Mouse (Mus musculus): Measurements from ENCODE around the gene Ccl9. TPM values are rescaled to one million over a fixed set of nuclear protein-coding genes. Genes with fewer than 3 reads are reported as not detected.
"Not testable (repeated sequence)": the region's sequence is repeated elsewhere in the genome, so short reads cannot be mapped to it uniquely, and the experiment has no call there.

Gene Ccl9
- polyA plus RNA-seq, 1 experiment from 2014 or later: 1.7 TPM

- Histone ChIP-seq H3K4me3 (no peak overlapping the region), H3K27ac (no peak overlapping the region), H3K27me3 (no peaks in the 10 kb centered on the region), H3K9me3 (replicated peaks) (no peaks in the 10 kb centered on the region), H3K4me2 (replicated peaks) (no peak overlapping the region), H3K36me3 (no peaks in the 10 kb centered on the region), H3K4me1 (peaks cover 2% of the 10 kb centered on the region), H3K9ac (no peak overlapping the region)
- WGBS: 86% methylated on average over 5 of the region's 5 CpGs
- no peak for ATAC-seq (ENCODE audit: low FRiP score)
These were observed 26.8 kb downstream of the Ccl9 start for GRCm38 (mm10) chr11:83551668-83552067.

- H3K4me3 ChIP-seq; ATAC-seq (ENCODE audit: low FRiP score); H3K4me2 ChIP-seq (replicated peaks); H3K9me3 ChIP-seq (replicated peaks); H3K4me1 ChIP-seq; H3K36me3 ChIP-seq; H3K27ac ChIP-seq; H3K27me3 ChIP-seq; H3K9ac ChIP-seq: not testable (repeated sequence)
- WGBS: 89% methylated on average over 6 of the region's 7 CpGs
These were observed 27.4 kb downstream of the Ccl9 start for GRCm38 (mm10) chr11:83551037-83551436.

- no peak overlapping the region for H3K4me3 ChIP-seq
- no peaks in the 10 kb centered on the region for H3K4me1 ChIP-seq
- no peaks in the 10 kb centered on the region for H3K36me3 ChIP-seq
- no peak overlapping the region for H3K4me2 ChIP-seq (replicated peaks)
- ATAC-seq (ENCODE audit: low FRiP score): no peak
- 94% methylated on average over 5 of the region's 5 CpGs for WGBS
- H3K9me3 ChIP-seq (replicated peaks): no peaks in the 10 kb centered on the region
- no peaks in the 10 kb centered on the region for H3K27me3 ChIP-seq
- H3K9ac ChIP-seq: no peak overlapping the region
- H3K27ac ChIP-seq: no peak overlapping the region
These were observed 28.2 kb downstream of the Ccl9 start for GRCm38 (mm10) chr11:83550186-83550632.

- Histone ChIP-seq H3K9ac (no peak overlapping the region), H3K36me3 (no peaks in the 10 kb centered on the region), H3K27me3 (no peaks in the 10 kb centered on the region), H3K4me1 (no peaks in the 10 kb centered on the region), H3K4me2 (replicated peaks) (no peak overlapping the region), H3K4me3 (no peak overlapping the region), H3K27ac (no peak overlapping the region), H3K9me3 (replicated peaks) (no peaks in the 10 kb centered on the region)
- no peak for ATAC-seq (ENCODE audit: low FRiP score)
- 70% methylated on average over 3 of the region's 3 CpGs for WGBS
These were observed 34.2 kb downstream of the Ccl9 start for GRCm38 (mm10) chr11:83544214-83544613.

- H3K27me3 ChIP-seq: no peaks in the 10 kb centered on the region
- no peak overlapping the region for H3K27ac ChIP-seq
- 90% methylated on average over 3 of the region's 3 CpGs for WGBS
- no peaks in the 10 kb centered on the region for H3K4me1 ChIP-seq
- no peak overlapping the region for H3K9ac ChIP-seq
- no peaks in the 10 kb centered on the region for H3K9me3 ChIP-seq (replicated peaks)
- H3K36me3 ChIP-seq: no peaks in the 10 kb centered on the region
- no peak overlapping the region for H3K4me2 ChIP-seq (replicated peaks)
- no peak for ATAC-seq (ENCODE audit: low FRiP score)
- H3K4me3 ChIP-seq: no peak overlapping the region
These were observed 37.0 kb downstream of the Ccl9 start for GRCm38 (mm10) chr11:83541415-83541814.

- WGBS: 83% methylated on average over 2 of the region's 2 CpGs
- Histone ChIP-seq H3K36me3 (no peaks in the 10 kb centered on the region), H3K4me2 (replicated peaks) (no peak overlapping the region), H3K9me3 (replicated peaks) (no peaks in the 10 kb centered on the region), H3K27me3 (no peaks in the 10 kb centered on the region), H3K4me1 (no peaks in the 10 kb centered on the region), H3K27ac (no peak overlapping the region), H3K4me3 (no peak overlapping the region), H3K9ac (no peak overlapping the region)
- no peak for ATAC-seq (ENCODE audit: low FRiP score)
These were observed 37.5 kb downstream of the Ccl9 start for GRCm38 (mm10) chr11:83540931-83541330.

- H3K27ac ChIP-seq: no peak overlapping the region
- no peak for ATAC-seq (ENCODE audit: low FRiP score)
- WGBS: 86% methylated on average over 3 of the region's 3 CpGs
- H3K36me3 ChIP-seq: no peaks in the 10 kb centered on the region
- H3K9ac ChIP-seq: no peak overlapping the region
- H3K4me3 ChIP-seq: no peak overlapping the region
- no peaks in the 10 kb centered on the region for H3K27me3 ChIP-seq
- no peaks in the 10 kb centered on the region for H3K9me3 ChIP-seq (replicated peaks)
- no peak overlapping the region for H3K4me2 ChIP-seq (replicated peaks)
- peaks cover 9% of the 10 kb centered on the region; the same call in 1 of the 2 replicates for H3K4me1 ChIP-seq
These were observed 39.6 kb downstream of the Ccl9 start for GRCm38 (mm10) chr11:83538705-83539314.

GRCm38 (mm10) chr11:83536831-83537230 is 41.6 kb downstream of the Ccl9 start:
- no peak overlapping the region for H3K27ac ChIP-seq
- H3K27me3 ChIP-seq: no peaks in the 10 kb centered on the region
- no peak overlapping the region for H3K9ac ChIP-seq
- H3K4me3 ChIP-seq: no peak overlapping the region
- peaks cover 9% of the 10 kb centered on the region; the same call in 1 of the 2 replicates for H3K4me1 ChIP-seq
- H3K4me2 ChIP-seq (replicated peaks): no peak overlapping the region
- no peak for ATAC-seq (ENCODE audit: low FRiP score)
- WGBS: 84% methylated on average over 3 of the region's 3 CpGs
- no peaks in the 10 kb centered on the region for H3K36me3 ChIP-seq
- no peaks in the 10 kb centered on the region for H3K9me3 ChIP-seq (replicated peaks)

- Histone ChIP-seq H3K36me3 (no peaks in the 10 kb centered on the region), H3K27me3 (no peaks in the 10 kb centered on the region), H3K9me3 (replicated peaks) (no peaks in the 10 kb centered on the region), H3K4me3 (no peak overlapping the region), H3K4me1 (peaks cover 9% of the 10 kb centered on the region; the same call in 1 of the 2 replicates), H3K27ac (no peak overlapping the region; the same call in 1 of the 2 replicates), H3K4me2 (replicated peaks) (no peak overlapping the region), H3K9ac (no peak overlapping the region)
- 52% methylated on average over 13 of the region's 13 CpGs for WGBS
- ATAC-seq (ENCODE audit: low FRiP score): no peak
These were observed 43.6 kb downstream of the Ccl9 start for GRCm38 (mm10) chr11:83534609-83535423.

GRCm38 (mm10) chr11:83534143-83534542 is 44.3 kb downstream of the Ccl9 start:
- Histone ChIP-seq H3K27me3 (no peaks in the 10 kb centered on the region), H3K4me3 (no peak overlapping the region), H3K9me3 (replicated peaks) (no peaks in the 10 kb centered on the region), H3K27ac (no peak overlapping the region), H3K9ac (no peak overlapping the region), H3K4me2 (replicated peaks) (no peak overlapping the region), H3K36me3 (no peaks in the 10 kb centered on the region), H3K4me1 (peaks cover 9% of the 10 kb centered on the region; the same call in 1 of the 2 replicates)
- 84% methylated on average over 8 of the region's 8 CpGs for WGBS
- no peak for ATAC-seq (ENCODE audit: low FRiP score)

- no peaks in the 10 kb centered on the region for H3K27me3 ChIP-seq
- 86% methylated on average over 1 of the region's 1 CpGs for WGBS
- no peak for ATAC-seq (ENCODE audit: low FRiP score)
- no peak overlapping the region for H3K4me2 ChIP-seq (replicated peaks)
- no peak overlapping the region for H3K4me3 ChIP-seq
- H3K27ac ChIP-seq: no peak overlapping the region
- H3K36me3 ChIP-seq: no peaks in the 10 kb centered on the region
- no peak overlapping the region for H3K9ac ChIP-seq
- H3K4me1 ChIP-seq: peaks cover 9% of the 10 kb centered on the region; the same call in 1 of the 2 replicates
- no peaks in the 10 kb centered on the region for H3K9me3 ChIP-seq (replicated peaks)
These were observed 45.2 kb downstream of the Ccl9 start for GRCm38 (mm10) chr11:83533192-83533591.

GRCm38 (mm10) chr11:83530360-83530759 is 48.1 kb downstream of the Ccl9 start, which contains the start of gene Ccl5:
Gene Ccl5 (minus strand): TSS chr11:83530518.
- H3K4me1 ChIP-seq: peaks cover 9% of the 10 kb centered on the region; the same call in 1 of the 2 replicates
- H3K9me3 ChIP-seq (replicated peaks): no peaks in the 10 kb centered on the region
- H3K27ac ChIP-seq: no peak within 1 kb of the TSS
- no peak within 1 kb of the TSS for H3K4me3 ChIP-seq
- H3K27me3 ChIP-seq: no peaks in the 10 kb centered on the region
- 84% methylated on average over 5 of the region's 5 CpGs for WGBS
- no peak within 1 kb of the TSS for H3K4me2 ChIP-seq (replicated peaks)
- ATAC-seq (ENCODE audit: low FRiP score): no peak
- no peaks in the 10 kb centered on the region for H3K36me3 ChIP-seq
- no peak within 1 kb of the TSS for H3K9ac ChIP-seq

Data from hindbrain, embryonic 12.5 days (tissue).